Mouse (Mus musculus) heart, embryonic 16.5 days (tissue): ENCODE data around the gene Dmbt1. TPM values are rescaled to one million over a fixed set of nuclear protein-coding genes. Genes with fewer than 3 reads are reported as not detected.
"Not testable (repeated sequence)": the region's sequence is repeated elsewhere in the genome, so short reads cannot be mapped to it uniquely, and the experiment has no call there.

Source experiments
- ATAC-seq: fragments of 200-750 bp; cut with Nextera tagmentation; replicated peaks from 2 replicates; pipeline ENCODE4 v1.8.0; 2017; ENCODE audit warnings: moderate number of reproducible peaks; ENCODE audit not compliant: insufficient read depth, low FRiP score; ENCODE audit errors: extremely low read depth
- H3K27ac ChIP-seq: fragments of 300-500 bp; sonication (generic); 2 replicates; pipeline ENCODE4 v1.5.1; 2014; ENCODE audit warnings: mild to moderate bottlenecking, low read length, control low read depth, moderate library complexity
- H3K27me3 ChIP-seq: fragments of 300-500 bp; sonication (generic); 2 replicates; pipeline ENCODE4 v1.6.1; 2014; ENCODE audit warnings: low read length, mixed read lengths; ENCODE audit not compliant: control insufficient read depth, insufficient read depth
- H3K36me3 ChIP-seq: fragments of 300-500 bp; sonication (generic); 2 replicates; pipeline ENCODE4 v1.6.1; 2014; ENCODE audit not compliant: control insufficient read depth, insufficient read depth
- H3K4me1 ChIP-seq: fragments of 300-500 bp; sonication (generic); 2 replicates; pipeline ENCODE4 v1.6.1; 2014; ENCODE audit warnings: low read length, mixed read lengths; ENCODE audit not compliant: control insufficient read depth, insufficient read depth
- H3K4me2 ChIP-seq: fragments of 300-500 bp; sonication (generic); 2 replicates; pipeline ENCODE4 v1.6.1; 2014; ENCODE audit warnings: low read depth, mild to moderate bottlenecking, control low read depth, low read length
- H3K4me3 ChIP-seq: fragments of 300-500 bp; sonication (generic); 2 replicates; pipeline ENCODE4 v1.5.1; 2014; ENCODE audit warnings: mild to moderate bottlenecking, control low read depth, low read length
- H3K9ac ChIP-seq: fragments of 300-500 bp; sonication (generic); 2 replicates; pipeline ENCODE4 v1.6.1; 2014; ENCODE audit warnings: low read length, control low read depth
- H3K9me3 ChIP-seq: fragments of 300-500 bp; sonication (generic); replicated peaks from 2 replicates; pipeline ENCODE4 v1.6.1; 2016; ENCODE audit warnings: low read length; ENCODE audit not compliant: control insufficient read depth
- WGBS: fragments of 180-500 bp; shearing (Covaris S2); extraction: QIAGEN DNeasy Blood & Tissue Kit; methylation state at CpG from one replicate; pipeline ENCODE4 v1.1.7; 2014; 5-methylcytosine and 5-hydroxymethylcytosine counted together
- polyA plus RNA-seq: library from polyadenylated mRNA; unstranded; fragments of >200 nt; fragmentation: Nextera tagmentation; extraction: Ambion mirVana; gene quantifications from 2 replicates; pipeline ENCODE4 v1.2.1, GENCODE M21; 2015

Dmbt1 gene
- polyA plus RNA-seq, 1 experiment from 2014 or later = 0.29 TPM

- Histone ChIP-seq H3K36me3 (no peaks in the 10 kb centered on the region), H3K27ac (no peak overlapping the region), H3K27me3 (no peaks in the 10 kb centered on the region), H3K9me3 (no peaks in the 10 kb centered on the region), H3K9ac (no peak overlapping the region), H3K4me2 (no peak overlapping the region), H3K4me3 (no peak overlapping the region), H3K4me1 (no peaks in the 10 kb centered on the region; the same call in 1 of the 2 replicates)
- ATAC-seq = no peak; the same call in 1 of the 2 replicates
- 48% methylated on average over 3 of the region's 3 CpGs for WGBS
Observed at GRCm38 (mm10) chr7:131036396-131036795, 4.5 kb downstream of the Dmbt1 start.

- no peak for ATAC-seq
- no peak overlapping the region for H3K4me3 ChIP-seq
- H3K36me3 ChIP-seq = no peaks in the 10 kb centered on the region
- no peaks in the 10 kb centered on the region for H3K9me3 ChIP-seq
- H3K27ac ChIP-seq = no peak overlapping the region
- WGBS = 31% methylated on average over 2 of the region's 2 CpGs
- H3K4me2 ChIP-seq = no peak overlapping the region
- no peaks in the 10 kb centered on the region for H3K27me3 ChIP-seq
- no peak overlapping the region for H3K9ac ChIP-seq
- H3K4me1 ChIP-seq = no peaks in the 10 kb centered on the region; the same call in 1 of the 2 replicates
Observed at GRCm38 (mm10) chr7:131037083-131037482, 5.2 kb downstream of the Dmbt1 start.

- not testable (repeated sequence) for H3K27ac ChIP-seq, ATAC-seq, H3K9me3 ChIP-seq, H3K4me3 ChIP-seq, H3K27me3 ChIP-seq, H3K4me1 ChIP-seq, H3K9ac ChIP-seq, H3K4me2 ChIP-seq, H3K36me3 ChIP-seq
- 81% methylated on average over 8 of the region's 8 CpGs for WGBS
Observed at GRCm38 (mm10) chr7:131040760-131041159, 8.9 kb downstream of the Dmbt1 start.

GRCm38 (mm10) chr7:131042657-131043056 lies 10.8 kb downstream of the Dmbt1 start:
- Histone ChIP-seq H3K4me1 (no peaks in the 10 kb centered on the region), H3K9ac (no peak overlapping the region), H3K27me3 (no peaks in the 10 kb centered on the region), H3K36me3 (no peaks in the 10 kb centered on the region), H3K27ac (no peak overlapping the region), H3K9me3 (no peaks in the 10 kb centered on the region), H3K4me3 (no peak overlapping the region), H3K4me2 (no peak overlapping the region)
- peak; percentile 55; the same call in 1 of the 2 replicates for ATAC-seq
- 55% methylated on average over 1 of the region's 1 CpGs for whole genome bisulfite sequencing

DNA sequence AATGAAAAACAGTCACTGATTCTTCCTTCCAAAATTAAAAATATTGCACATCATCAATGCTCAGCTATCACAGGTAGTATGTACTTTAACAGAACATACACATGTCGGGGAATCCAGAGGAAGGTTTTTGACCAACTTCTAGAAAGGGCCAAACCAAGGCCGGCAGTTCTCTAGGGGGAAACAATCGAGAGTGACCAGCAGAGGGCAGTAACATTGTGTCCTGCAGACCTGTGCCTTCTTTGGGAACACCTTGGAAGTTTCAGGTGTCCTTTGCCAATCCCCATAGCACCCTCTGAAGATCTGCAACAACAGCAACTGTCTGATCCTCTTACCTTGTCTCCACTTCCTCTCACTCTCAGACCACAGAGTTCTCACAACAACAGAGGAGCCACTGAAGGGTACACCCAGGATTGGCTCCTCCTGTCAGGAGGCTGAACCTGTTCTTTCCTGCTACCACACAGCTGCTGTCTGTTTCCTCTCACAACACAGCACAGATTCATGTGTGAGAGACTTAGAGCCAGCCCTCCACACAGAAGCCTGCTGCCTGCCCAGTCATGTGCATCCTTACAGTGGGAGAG lies 13.5 kb downstream of the Dmbt1 start:
- not testable (repeated sequence) for H3K4me1 ChIP-seq, H3K4me2 ChIP-seq, H3K27ac ChIP-seq, H3K9me3 ChIP-seq, H3K9ac ChIP-seq, H3K27me3 ChIP-seq, H3K4me3 ChIP-seq, ATAC-seq, H3K36me3 ChIP-seq
- WGBS = 31% methylated on average over 3 of the region's 3 CpGs

DNA sequence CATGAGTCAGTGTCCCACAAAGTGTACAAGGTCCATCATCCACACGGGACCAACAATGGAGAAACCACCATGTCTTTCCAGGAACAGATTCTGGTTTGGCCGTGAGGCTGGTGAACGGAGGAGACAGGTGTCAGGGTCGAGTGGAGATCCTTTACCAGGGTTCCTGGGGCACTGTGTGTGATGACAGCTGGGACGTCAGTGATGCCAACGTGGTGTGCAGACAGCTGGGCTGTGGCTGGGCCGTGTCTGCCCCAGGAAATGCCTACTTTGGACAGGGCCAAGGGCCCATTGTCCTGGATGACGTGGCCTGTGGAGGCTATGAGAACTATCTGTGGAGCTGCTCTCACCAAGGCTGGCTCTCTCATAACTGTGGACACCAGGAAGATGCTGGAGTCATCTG lies 18.0 kb downstream of the Dmbt1 start:
- not testable (repeated sequence) for H3K9me3 ChIP-seq, H3K4me1 ChIP-seq, H3K9ac ChIP-seq, H3K4me2 ChIP-seq, H3K27me3 ChIP-seq, H3K36me3 ChIP-seq, H3K4me3 ChIP-seq, ATAC-seq, H3K27ac ChIP-seq
- WGBS = 75% methylated on average over 8 of the region's 8 CpGs

GRCm38 (mm10) chr7:131054808-131055370 lies 23.0 kb downstream of the Dmbt1 start:
- Histone ChIP-seq H3K4me1 (no peaks in the 10 kb centered on the region), H3K4me3 (no peak overlapping the region), H3K27me3 (no peaks in the 10 kb centered on the region), H3K4me2 (no peak overlapping the region), H3K9me3 (no peaks in the 10 kb centered on the region), H3K27ac (no peak overlapping the region), H3K36me3 (no peaks in the 10 kb centered on the region), H3K9ac (no peak overlapping the region)
- no peak; the same call in 1 of the 2 replicates for ATAC-seq

GRCm38 (mm10) chr7:131057918-131058317 lies 26.1 kb downstream of the Dmbt1 start:
- WGBS = 61% methylated on average over 9 of the region's 9 CpGs
- H3K36me3 ChIP-seq, H3K9me3 ChIP-seq, H3K27ac ChIP-seq, H3K4me1 ChIP-seq, H3K9ac ChIP-seq, H3K4me2 ChIP-seq, ATAC-seq, H3K27me3 ChIP-seq, H3K4me3 ChIP-seq: not testable (repeated sequence)

- not testable (repeated sequence) for H3K9ac ChIP-seq, H3K4me1 ChIP-seq, H3K4me3 ChIP-seq, H3K27me3 ChIP-seq, H3K4me2 ChIP-seq, H3K9me3 ChIP-seq, H3K36me3 ChIP-seq, H3K27ac ChIP-seq, ATAC-seq
- WGBS = 61% methylated on average over 2 of the region's 2 CpGs
Observed at GRCm38 (mm10) chr7:131059808-131060207, 28.0 kb downstream of the Dmbt1 start.
